Mouse (Mus musculus): ENCODE data around the gene Foxn3. TPM values are rescaled to one million over a fixed set of nuclear protein-coding genes. Genes with fewer than 3 reads are reported as not detected.

Foxn3 gene
- polyA plus RNA-seq, 1 experiment from 2014 or later: 54.0 TPM

DNA sequence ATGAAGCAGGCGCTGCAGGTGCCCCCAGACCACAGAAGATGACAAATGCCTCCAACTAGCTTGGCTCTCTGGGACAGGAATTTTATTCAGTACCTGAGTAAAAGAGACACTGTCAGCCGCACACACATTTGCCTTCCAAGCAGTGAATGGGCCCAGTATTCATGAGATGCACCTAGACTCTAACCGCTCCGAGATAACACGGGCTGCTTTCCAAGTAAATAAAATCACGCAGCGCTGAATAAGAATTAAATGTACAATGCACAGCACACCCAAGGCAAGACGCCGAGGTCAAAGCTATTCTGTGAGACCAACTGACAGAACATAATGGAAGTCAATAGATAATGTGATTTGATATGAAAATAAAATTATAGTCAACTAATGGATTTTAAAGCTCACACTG lies 229.4 kb downstream of the Foxn3 start:
- Histone ChIP-seq H3K9ac (ENCODE audit: low read depth, low read length) (no peak overlapping the region), H3K4me3 (replicated peaks; ENCODE audit: low read depth, low read length) (no peak overlapping the region), H3K27me3 (ENCODE audit: insufficient read depth, low read length) (no peaks in the 10 kb centered on the region), H3K4me2 (ENCODE audit: low read length) (no peak overlapping the region), H3K36me3 (ENCODE audit: insufficient read depth, low read length) (no peaks in the 10 kb centered on the region), H3K4me1 (replicated peaks; ENCODE audit: insufficient read depth, low read length) (peaks cover 25% of the 10 kb centered on the region), H3K27ac (no peak overlapping the region), H3K9me3 (replicated peaks; ENCODE audit: low read length) (no peaks in the 10 kb centered on the region)
- no peak for TF ChIP-seq CTCF (IDR thresholded peaks at IDR 0.05; ENCODE audit: low read depth)
- ATAC-seq (replicated peaks; ENCODE audit: low FRiP score, low read depth): no peak
- 88% methylated on average over 9 of the region's 9 CpGs for WGBS
- no peak for DNase-seq (ENCODE audit: low spot score)

DNA sequence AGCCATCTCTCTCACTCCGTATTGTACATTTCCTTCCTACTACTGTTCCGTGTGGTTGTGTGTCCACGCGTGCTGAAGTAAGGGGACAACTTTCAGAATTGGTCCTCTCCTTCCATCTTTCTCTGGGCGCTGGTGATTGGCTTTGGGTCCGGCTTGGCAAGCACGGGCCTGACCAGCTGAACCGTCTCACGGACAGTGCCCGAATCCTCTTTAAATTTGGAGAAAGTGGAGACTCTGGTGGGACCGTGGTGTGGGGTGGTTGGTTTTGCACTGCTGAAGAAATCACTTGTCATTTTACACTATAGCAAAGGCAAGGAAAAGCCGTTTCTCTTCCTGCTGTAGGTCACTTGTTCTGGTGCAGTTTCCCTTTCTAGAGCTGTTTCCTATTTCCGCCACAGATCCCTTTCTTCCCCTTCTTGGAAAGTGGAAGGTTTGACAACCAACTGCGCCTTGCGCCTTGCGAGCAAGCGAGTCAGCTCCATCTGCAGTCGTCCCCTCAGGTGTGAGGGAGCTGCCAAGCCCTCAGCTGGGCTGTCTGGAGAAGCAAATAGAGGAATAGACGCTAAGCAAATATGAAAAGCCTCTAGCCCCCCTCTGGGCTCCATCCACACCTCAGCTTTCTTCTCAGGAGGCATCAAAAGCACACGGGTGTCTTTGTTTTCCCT lies 229.9 kb downstream of the Foxn3 start:
- 85% methylated on average over 20 of the region's 20 CpGs for WGBS
- H3K4me1 ChIP-seq (replicated peaks; ENCODE audit: insufficient read depth, low read length): peaks cover 25% of the 10 kb centered on the region

DNA sequence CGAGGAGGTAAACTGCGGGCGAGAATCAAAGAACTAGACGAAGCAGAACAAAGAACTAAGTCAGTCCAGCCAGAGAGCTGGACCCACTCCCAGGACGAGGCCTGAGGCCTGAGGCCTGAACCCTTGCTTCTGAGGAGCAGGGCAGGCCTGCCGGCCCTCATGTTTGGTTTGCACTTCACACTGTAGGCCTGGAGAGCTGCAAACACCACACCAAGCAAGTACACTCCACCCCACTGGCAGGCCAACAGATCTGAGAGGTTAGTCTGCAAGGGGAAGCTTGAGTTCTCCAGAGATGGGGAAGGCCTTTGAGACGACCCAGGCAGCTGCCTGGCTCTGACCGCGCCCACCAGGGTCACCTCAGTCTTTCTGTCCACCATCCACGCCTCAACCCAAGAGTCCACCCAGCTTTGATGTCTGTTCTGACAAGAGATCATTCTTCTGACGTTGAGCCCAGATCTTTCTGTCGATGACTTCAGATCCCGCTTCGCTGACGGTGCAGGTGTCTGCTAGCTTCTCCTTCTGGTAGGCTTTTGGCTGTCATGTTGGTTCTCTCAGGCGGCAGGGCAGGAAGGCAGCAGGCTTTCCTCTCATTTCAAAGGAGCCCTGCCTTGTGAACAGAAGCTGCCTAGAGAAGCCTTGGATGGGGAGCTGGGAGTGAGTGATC lies 231.1 kb downstream of the Foxn3 start:
- TF ChIP-seq CTCF (IDR thresholded peaks at IDR 0.05; ENCODE audit: low read depth): no peak
- Histone ChIP-seq H3K9ac (ENCODE audit: low read depth, low read length) (no peak overlapping the region), H3K4me1 (replicated peaks; ENCODE audit: insufficient read depth, low read length) (peaks cover 25% of the 10 kb centered on the region), H3K9me3 (replicated peaks; ENCODE audit: low read length) (no peaks in the 10 kb centered on the region), H3K27ac (no peak overlapping the region), H3K36me3 (ENCODE audit: insufficient read depth, low read length) (no peaks in the 10 kb centered on the region), H3K27me3 (ENCODE audit: insufficient read depth, low read length) (no peaks in the 10 kb centered on the region), H3K4me2 (ENCODE audit: low read length) (no peak overlapping the region), H3K4me3 (replicated peaks; ENCODE audit: low read depth, low read length) (no peak overlapping the region)
- no peak for DNase-seq (ENCODE audit: low spot score)
- no peak for ATAC-seq (replicated peaks; ENCODE audit: low FRiP score, low read depth)
- WGBS: 66% methylated on average over 16 of the region's 16 CpGs

More for the DNA sequence above, 229.9 kb downstream of the Foxn3 start:
- no peak overlapping the region for H3K9ac ChIP-seq (ENCODE audit: low read depth, low read length)
- H3K36me3 ChIP-seq (ENCODE audit: insufficient read depth, low read length): no peaks in the 10 kb centered on the region
- no peak overlapping the region for H3K4me3 ChIP-seq (replicated peaks; ENCODE audit: low read depth, low read length)
- no peaks in the 10 kb centered on the region for H3K9me3 ChIP-seq (replicated peaks; ENCODE audit: low read length)
- TF ChIP-seq CTCF (IDR thresholded peaks at IDR 0.05; ENCODE audit: low read depth): no peak
- no peak overlapping the region for H3K27ac ChIP-seq
- no peak overlapping the region for H3K4me2 ChIP-seq (ENCODE audit: low read length)
- no peaks in the 10 kb centered on the region for H3K27me3 ChIP-seq (ENCODE audit: insufficient read depth, low read length)
- ATAC-seq (replicated peaks; ENCODE audit: low FRiP score, low read depth): no peak
- no peak for DNase-seq (ENCODE audit: low spot score)

DNA sequence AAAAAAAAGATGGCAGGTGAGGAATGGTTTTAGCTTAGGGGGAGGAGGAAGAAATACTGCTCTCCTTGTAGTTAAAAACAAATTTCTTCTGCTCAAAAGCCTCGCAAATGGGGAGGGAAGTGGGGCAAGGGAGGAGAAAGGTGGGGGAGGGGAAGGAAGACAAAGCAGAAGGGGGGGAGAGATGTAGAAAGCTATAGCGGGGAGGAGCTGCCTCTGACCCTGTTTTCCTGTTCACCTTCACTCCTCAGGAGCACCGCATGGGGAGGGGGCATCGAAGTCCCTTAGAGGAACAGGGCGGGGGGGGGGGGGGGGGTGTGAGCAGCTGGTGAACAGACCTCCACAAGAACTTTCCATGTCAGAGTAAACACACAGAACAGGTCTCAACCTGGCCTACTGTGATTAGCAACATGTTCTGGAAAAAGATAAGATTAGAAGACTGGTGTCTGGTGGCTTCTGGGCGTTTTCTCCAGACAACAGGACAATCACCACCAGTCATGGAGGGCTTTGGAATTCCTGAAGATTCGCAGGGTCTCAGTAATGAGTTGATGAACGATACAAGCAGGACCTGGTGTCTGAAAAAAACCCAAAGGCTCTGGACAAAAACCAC lies 231.9 kb downstream of the Foxn3 start:
- Histone ChIP-seq H3K36me3 (ENCODE audit: insufficient read depth, low read length) (no peaks in the 10 kb centered on the region), H3K27me3 (ENCODE audit: insufficient read depth, low read length) (no peaks in the 10 kb centered on the region), H3K9me3 (replicated peaks; ENCODE audit: low read length) (no peaks in the 10 kb centered on the region), H3K4me2 (ENCODE audit: low read length) (no peak overlapping the region), H3K9ac (ENCODE audit: low read depth, low read length) (no peak overlapping the region), H3K27ac (no peak overlapping the region), H3K4me3 (replicated peaks; ENCODE audit: low read depth, low read length) (no peak overlapping the region), H3K4me1 (replicated peaks; ENCODE audit: insufficient read depth, low read length) (peaks cover 16% of the 10 kb centered on the region)
- DNase-seq (ENCODE audit: low spot score) (no peak), ATAC-seq (replicated peaks; ENCODE audit: low FRiP score, low read depth) (no peak)
- 53% methylated on average over 7 of the region's 8 CpGs for WGBS
- no peak for TF ChIP-seq CTCF (IDR thresholded peaks at IDR 0.05; ENCODE audit: low read depth)

DNA sequence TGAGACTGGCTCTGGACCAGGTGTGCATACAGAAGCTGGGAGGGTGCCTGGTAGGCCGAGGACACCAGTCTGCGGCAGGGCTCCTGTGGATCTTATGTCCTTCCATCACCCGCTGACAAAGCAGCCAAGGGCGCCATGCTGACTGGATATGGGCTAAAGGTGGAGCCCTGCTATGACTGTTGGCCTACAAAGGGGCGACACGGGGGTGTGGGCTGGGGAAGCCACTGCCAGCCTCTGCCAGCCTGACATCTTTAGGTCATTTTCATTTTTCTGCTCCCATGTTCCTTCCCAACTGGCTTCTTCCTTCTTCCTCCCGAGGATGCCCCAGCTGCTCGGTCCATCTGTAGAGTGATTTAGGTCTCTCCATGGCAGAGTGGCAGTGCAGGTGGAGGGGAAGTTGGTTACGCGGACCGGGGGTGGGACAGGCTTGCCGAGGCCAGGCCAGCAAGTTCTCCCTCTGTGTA lies 232.5 kb downstream of the Foxn3 start:
- Histone ChIP-seq H3K4me1 (replicated peaks; ENCODE audit: insufficient read depth, low read length) (peaks cover 10% of the 10 kb centered on the region), H3K4me2 (ENCODE audit: low read length) (no peak overlapping the region), H3K27me3 (ENCODE audit: insufficient read depth, low read length) (no peaks in the 10 kb centered on the region), H3K9ac (ENCODE audit: low read depth, low read length) (no peak overlapping the region), H3K27ac (no peak overlapping the region), H3K9me3 (replicated peaks; ENCODE audit: low read length) (no peaks in the 10 kb centered on the region), H3K36me3 (ENCODE audit: insufficient read depth, low read length) (no peaks in the 10 kb centered on the region), H3K4me3 (replicated peaks; ENCODE audit: low read depth, low read length) (no peak overlapping the region)
- ATAC-seq (replicated peaks; ENCODE audit: low FRiP score, low read depth): no peak
- no peak for DNase-seq (ENCODE audit: low spot score)
- no peak for TF ChIP-seq CTCF (IDR thresholded peaks at IDR 0.05; ENCODE audit: low read depth)
- WGBS: 83% methylated on average over 12 of the region's 12 CpGs

DNA sequence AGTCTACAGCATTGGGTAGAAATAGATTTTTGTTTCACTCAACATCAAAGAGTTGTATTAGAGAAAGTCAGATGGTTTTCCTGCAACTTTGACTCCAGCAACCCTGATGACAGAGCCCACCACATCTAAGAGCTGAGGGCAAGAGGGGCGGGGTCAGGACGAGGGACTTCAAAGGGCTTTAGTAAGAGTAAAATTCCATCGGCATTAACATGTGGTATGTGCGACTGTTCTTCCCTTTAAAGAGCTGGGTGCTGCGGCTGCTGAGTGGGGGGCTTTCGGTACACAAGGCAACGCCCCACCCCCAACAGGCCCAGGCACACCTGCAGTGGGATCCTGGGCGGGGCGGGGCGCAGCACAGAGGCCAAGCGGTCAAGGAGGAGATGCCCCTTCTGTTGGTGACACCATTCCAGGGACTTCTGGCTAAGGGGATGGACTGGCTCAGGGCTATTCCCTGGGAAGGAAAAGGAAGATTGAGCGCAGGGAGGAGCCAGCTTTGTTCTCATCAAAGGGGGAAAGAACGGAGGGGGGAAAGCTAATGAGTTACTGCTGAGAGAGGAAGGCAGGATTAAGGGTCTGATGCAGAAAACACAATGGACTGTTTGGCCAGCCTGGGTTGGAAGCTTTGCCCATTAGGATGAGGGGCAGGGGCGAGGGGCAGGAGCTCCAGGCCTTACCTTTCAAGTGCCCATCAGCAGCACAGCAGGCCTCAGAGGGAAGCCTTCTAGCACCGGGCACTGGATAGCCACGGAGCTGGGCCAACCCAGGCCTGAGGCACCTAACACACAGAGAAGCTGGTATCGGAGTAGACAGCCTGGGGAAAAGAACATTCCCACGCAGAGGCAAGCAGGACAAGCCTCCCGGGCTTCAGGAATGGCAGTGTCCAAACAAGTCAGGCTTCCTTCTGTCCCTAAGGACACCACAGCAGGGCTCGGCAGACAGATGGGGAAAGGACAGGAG lies 233.8 kb downstream of the Foxn3 start:
- Histone ChIP-seq H3K4me1 (replicated peaks; ENCODE audit: insufficient read depth, low read length) (peaks cover 8% of the 10 kb centered on the region), H3K36me3 (ENCODE audit: insufficient read depth, low read length) (no peaks in the 10 kb centered on the region), H3K4me2 (ENCODE audit: low read length) (no peak overlapping the region), H3K9me3 (replicated peaks; ENCODE audit: low read length) (no peaks in the 10 kb centered on the region), H3K27me3 (ENCODE audit: insufficient read depth, low read length) (no peaks in the 10 kb centered on the region), H3K27ac (no peak overlapping the region), H3K4me3 (replicated peaks; ENCODE audit: low read depth, low read length) (no peak overlapping the region), H3K9ac (ENCODE audit: low read depth, low read length) (no peak overlapping the region)
- peak; percentile 29; the same call in 1 of the 2 replicates for ATAC-seq (replicated peaks; ENCODE audit: low FRiP score, low read depth)
- no peak for TF ChIP-seq CTCF (IDR thresholded peaks at IDR 0.05; ENCODE audit: low read depth)
- no peak for DNase-seq (ENCODE audit: low spot score)
- 32% methylated on average over 20 of the region's 20 CpGs for WGBS
